Mouse (Mus musculus) gastrocnemius, adult 18-20 months (tissue): Measurements from ENCODE around the gene Fbxl17. TPM values are rescaled to one million over a fixed set of nuclear protein-coding genes. Genes with fewer than 3 reads are reported as not detected.

Experiments
- DNase-seq: peaks from one replicate; pipeline ENCODE4 v3.0.0; 2021; ENCODE audit warnings: low spot score
- total RNA-seq, 2 experiments: library from RNA; stranded (reverse); gene quantifications; 2 replicates each; pipeline ENCODE4 v1.2.3; 2021

Gene Fbxl17
- total RNA-seq, 2 experiments from 2014 or later, result 47.4 to 47.8 TPM

DNA sequence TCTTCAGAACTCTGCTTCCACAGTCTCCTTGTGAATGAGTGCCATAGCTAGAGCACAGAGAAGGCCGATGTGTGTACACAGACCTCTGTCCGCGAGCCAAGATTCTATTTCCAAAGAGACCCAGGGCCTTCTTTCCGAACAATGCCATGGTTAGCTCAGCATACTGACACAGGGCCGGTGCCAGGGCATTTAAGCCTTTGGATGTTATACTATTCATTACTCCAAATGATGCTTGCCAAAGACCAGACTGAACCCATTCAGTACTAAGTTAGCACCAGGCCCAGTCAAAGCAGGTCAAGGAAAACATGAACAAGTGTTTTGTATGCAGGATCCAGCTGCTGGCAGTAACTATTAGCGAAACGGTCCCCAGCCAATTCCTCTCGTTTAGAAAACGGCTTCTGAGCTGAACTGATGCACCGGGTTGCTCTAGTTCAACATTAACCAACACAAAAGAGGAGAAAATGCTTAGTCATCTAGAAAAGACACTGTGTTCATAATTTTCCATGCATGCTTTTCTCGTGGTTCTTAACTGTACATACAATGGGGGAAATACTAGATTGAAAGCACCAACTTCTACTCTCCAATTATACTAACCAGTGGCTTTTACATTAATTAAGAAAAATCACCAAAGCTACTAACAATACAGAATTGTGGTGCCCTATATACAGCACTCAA is 214.4 kb downstream of the Fbxl17 start:
- peak; percentile 43 for DNase-seq

DNA sequence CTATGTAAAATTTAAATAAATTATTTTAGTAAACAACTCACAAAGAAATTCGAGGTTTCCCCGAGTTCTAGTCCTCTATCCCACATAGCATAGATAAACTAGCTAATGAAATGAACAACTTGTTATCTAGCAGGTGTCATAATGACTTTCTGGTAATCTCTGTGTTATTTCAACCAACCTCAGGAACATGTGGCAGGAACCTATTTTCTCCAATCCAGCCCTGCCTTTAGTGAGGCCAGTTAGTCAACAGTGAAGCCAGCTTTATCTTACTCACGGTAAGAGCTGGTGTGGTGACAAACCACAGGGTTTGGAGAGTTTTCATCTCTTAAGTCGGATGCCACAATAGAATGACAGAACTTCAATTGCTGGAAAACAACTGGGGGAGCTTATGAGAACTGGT is 215.7 kb downstream of the Fbxl17 start:
- DNase-seq, result no peak

- DNase-seq, result peak; percentile 25
Measured at GRCm38 (mm10) chr17:63282004-63282403, 217.8 kb downstream of the Fbxl17 start.

GRCm38 (mm10) chr17:63280990-63281389 is 218.8 kb downstream of the Fbxl17 start:
- DNase-seq, result no peak

DNA sequence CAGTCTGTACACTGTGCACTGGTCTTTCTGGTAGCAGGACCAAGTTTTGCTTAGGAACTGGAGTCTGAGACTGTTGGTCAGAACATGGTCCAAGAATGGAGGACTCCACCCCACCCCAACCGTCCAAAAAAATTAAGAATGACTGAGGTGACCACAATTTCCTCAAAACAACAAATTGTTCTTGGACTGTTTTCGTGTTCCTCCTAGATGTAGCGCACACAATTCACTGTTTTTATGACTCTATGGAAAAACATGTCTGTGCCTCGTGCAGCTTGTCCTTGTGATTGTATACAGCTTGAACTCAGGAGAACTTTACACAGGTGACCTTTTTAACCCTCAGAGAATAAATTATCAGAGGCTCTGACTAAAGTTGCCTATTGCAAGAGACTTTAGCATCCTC is 220.7 kb downstream of the Fbxl17 start:
- peak; percentile 20 for DNase-seq

DNA sequence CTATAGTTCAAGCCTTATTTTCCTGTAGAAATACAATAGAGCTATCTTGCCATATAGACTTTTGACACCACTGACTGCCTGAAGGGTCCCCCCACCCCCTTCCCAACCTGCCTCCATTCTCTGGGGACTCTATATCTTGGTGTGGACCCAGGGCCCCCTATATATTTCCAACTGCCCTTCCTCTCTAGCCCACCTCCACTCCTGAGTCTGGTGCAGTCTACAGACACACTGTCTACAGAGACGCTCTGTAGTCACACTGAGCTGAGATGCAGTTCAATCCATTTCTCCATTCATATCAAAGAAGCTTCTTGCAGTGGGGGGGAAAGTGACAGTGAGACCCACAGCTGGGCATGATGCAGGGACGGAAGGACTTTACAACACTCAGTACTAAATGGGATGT is 226.5 kb downstream of the Fbxl17 start:
- no peak for DNase-seq

DNA sequence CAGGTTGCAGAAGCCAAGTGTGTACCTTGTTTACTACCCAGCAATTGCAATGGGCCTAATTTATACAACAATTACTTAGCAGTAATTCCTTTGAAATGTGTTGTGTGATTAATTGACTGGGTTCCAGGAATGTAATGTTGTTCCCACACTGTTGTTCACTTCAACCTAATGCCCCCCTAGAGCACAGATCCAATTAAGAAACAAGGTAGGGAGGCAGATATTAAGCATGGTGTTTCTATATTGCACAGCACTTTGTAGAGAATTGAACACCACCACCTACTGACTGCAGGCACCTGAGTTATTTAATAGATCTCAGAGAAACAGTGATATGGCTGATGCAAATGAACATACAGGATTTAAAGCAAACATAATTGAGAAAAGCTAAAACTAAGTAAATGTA is 226.9 kb downstream of the Fbxl17 start:
- no peak for DNase-seq

- no peak for DNase-seq
Measured at GRCm38 (mm10) chr17:63271000-63271399, 228.8 kb downstream of the Fbxl17 start.

GRCm38 (mm10) chr17:63270513-63270912 is 229.3 kb downstream of the Fbxl17 start:
- DNase-seq, result no peak

GRCm38 (mm10) chr17:63262674-63263073 is 237.1 kb downstream of the Fbxl17 start:
- no peak for DNase-seq

DNA sequence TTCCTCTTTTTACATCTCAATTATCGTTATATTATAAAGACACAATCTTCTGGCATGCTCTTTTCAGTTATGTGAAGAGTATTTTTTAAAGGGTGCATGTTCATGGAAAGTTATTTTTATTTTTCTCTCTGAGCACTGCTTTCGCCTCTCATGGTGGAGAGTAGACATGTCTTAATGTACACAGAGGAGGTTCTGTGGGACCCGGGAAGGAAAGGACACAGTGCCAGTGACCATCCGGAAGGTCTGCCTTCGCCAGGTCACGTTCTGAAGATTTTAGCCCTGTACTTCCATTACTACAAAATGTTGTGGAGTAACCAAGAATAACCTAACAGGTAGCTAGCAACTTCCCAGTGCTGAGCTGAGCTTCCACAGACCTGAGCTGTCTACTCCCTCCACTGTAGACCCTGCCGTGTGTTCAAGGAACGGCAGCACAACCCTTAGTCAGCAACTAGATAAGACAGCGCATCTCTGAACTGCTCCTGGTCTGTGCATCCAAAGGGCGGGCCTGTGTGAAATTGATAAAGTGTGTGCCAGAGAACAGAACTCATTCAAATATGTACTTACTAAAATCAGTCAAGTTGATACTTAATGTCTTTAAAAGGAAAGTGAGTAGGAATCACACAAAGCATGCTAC is 238.2 kb downstream of the Fbxl17 start:
- DNase-seq, result no peak

GRCm38 (mm10) chr17:63259091-63259490 is 240.7 kb downstream of the Fbxl17 start:
- DNase-seq, result no peak

GRCm38 (mm10) chr17:63246144-63246619 is 253.6 kb downstream of the Fbxl17 start:
- no peak for DNase-seq

- DNase-seq, result no peak
Measured at GRCm38 (mm10) chr17:63245472-63245871, 254.3 kb downstream of the Fbxl17 start.

- DNase-seq, result no peak
Measured at GRCm38 (mm10) chr17:63242761-63243160, 257.1 kb downstream of the Fbxl17 start.

DNA sequence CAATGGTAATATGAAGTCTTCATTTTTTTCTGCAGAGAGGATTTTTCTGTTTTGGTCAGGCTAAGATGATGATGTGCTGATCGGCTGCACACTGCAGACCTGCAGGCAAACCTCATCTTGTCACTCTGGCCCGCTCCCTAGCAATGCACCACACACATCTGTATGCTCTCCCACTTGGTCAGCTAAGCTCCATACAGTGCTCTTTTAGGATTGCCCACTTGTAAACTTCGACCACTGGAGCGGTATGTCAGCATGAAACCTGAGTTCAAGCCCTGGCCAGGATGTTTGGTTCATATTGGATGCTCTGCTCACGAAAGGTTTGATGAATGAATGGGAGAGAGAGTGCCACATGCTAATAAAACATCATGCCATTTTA is 259.1 kb downstream of the Fbxl17 start:
- DNase-seq, result no peak

DNA sequence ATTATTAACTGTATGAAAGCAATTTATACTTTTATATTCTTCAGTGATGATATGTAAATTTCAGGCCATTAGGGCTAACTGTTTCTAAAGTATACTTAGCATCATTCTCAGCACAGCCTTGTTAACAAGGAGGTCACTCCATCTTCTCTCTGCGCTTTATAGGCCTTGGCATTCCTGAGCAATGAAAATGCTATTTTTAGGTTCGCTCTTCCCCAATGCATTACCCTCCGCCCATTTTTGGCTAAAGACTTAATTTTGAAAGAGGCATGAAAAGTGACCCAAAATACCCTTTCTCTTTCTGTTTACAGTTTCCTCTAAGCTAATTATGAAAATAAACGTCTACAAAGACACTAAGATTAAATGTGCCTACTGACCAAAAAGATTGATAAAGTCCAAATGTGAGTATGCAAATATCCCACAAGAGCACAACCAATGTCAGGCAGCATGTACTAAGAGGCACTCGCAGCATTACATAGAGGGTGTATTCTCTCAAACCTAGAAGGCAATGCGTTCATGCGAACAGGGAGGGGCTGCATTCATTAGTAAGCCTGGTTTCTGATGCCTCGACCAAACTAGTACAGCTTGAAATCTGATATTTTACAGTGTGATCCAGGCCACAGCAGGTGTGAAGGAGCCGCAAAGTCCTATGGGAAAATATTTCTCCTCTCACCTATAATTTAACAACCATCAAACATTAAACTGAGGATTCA is 259.6 kb downstream of the Fbxl17 start:
- no peak for DNase-seq

- no peak for DNase-seq
Measured at GRCm38 (mm10) chr17:63236846-63237245, 263.0 kb downstream of the Fbxl17 start.

DNA sequence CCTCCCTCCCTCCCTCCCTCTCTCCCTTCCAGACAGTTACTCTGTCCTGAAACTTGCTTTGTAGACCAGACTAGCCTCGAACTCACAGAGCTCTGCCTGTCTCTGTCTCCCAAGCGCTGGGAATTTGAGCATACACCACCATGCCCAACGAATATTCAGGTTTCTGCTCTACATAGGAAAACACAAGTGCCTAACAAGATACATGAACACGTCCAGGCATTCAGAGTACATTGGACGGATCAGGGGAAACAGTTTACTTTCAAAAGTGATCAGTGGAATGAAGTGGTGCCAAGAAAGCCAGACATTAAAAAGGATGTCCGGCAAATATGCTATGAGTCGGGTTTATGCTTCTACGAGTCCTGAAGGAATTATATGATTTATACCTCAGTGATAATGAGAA is 263.6 kb downstream of the Fbxl17 start:
- no peak for DNase-seq

DNA sequence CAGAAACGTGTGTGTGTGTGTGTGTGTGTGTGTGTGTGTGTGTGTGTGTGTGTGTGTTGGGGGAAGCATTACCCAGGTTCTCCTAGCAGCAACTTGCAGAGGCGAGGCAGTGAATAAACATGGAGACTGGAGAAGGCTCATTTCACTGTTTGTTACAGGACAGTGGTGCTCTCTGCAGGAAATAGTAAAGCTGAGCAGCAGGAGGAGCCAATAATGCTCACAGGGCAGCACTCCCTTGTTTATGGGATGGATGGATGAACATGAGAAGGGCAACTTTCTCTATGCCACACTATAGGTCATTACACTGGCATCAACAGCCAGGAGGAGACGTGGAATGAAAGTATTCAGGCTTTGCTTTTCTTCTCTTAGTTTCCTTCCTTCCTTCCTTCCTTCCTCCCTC is 264.0 kb downstream of the Fbxl17 start:
- DNase-seq, result no peak

DNA sequence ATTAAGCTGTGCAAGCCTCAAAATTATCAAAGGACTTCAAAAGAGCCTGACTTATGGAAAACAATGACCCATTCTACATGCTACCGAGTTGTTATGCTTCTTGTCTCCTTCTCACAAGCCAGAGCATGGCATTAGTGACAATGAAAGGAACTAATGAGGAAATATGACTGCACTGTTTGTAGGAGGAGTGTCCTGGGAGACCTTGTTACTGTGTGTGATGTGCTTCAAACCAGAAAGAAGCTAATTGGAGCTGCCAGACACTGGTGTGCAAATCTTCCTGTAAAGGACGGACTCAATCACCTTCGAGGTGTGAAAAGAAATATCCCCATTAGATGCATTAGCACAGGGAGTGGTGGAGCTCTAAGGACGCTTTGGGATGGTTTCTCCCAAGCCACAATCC is 270.7 kb downstream of the Fbxl17 start:
- DNase-seq, result no peak

- DNase-seq, result no peak
Measured at GRCm38 (mm10) chr17:63226380-63226779, 273.4 kb downstream of the Fbxl17 start.

DNA sequence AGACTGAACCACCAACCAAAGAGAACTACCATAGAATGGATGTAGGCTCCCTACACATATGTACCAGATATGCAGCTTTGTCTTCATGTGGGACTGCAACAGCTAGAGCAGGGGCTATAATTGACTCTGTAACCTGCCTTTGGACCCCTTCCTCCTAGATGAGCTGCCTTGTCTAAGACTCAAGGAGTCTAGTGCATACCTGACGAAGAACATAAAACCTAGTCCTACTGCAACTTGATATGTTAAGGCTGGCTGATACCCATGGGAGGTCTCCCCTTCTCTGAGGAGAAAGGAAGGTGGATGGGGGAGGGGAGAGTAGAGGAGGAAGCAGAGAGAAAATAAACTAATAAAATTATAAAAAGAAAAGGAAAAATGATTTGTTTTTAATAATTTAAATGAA is 273.9 kb downstream of the Fbxl17 start:
- DNase-seq, result no peak
